Mouse (Mus musculus) embryonic facial prominence, embryonic 11.5 days (tissue): Measurements from ENCODE around the gene Slc29a1. TPM values are rescaled to one million over a fixed set of nuclear protein-coding genes. Genes with fewer than 3 reads are reported as not detected.

Experiments used
- ATAC-seq: fragments of 200-750 bp; cut with Nextera tagmentation; replicated peaks from 2 replicates; pipeline ENCODE4 v1.8.0; 2017; ENCODE audit warnings: low read depth; ENCODE audit not compliant: insufficient number of reproducible peaks, low FRiP score, low TSS enrichment
- DNase-seq: peaks from one replicate; pipeline ENCODE4 v3.0.0-alpha.2; 2015; ENCODE audit warnings: low spot score
- H3K27ac ChIP-seq: fragments of 300-500 bp; sonication (generic); replicated peaks from 2 replicates; pipeline ENCODE4 v1.5.1; 2014; ENCODE audit warnings: mild to moderate bottlenecking, low read depth, low read length, control low read depth
- H3K27me3 ChIP-seq: fragments of 300-500 bp; sonication (generic); 2 replicates; pipeline ENCODE4 v1.6.1; 2014; ENCODE audit warnings: mild to moderate bottlenecking, low read length, moderate library complexity, mixed read lengths; ENCODE audit not compliant: control insufficient read depth, insufficient read depth
- H3K36me3 ChIP-seq: fragments of 300-500 bp; sonication (generic); replicated peaks from 2 replicates; pipeline ENCODE4 v1.6.1; 2014; ENCODE audit warnings: low read depth, mild to moderate bottlenecking, low read length, moderate library complexity, mixed read lengths; ENCODE audit not compliant: control insufficient read depth, insufficient read depth
- H3K4me1 ChIP-seq: fragments of 300-500 bp; sonication (generic); 2 replicates; pipeline ENCODE4 v1.6.1; 2014; ENCODE audit warnings: low read length, mixed read lengths; ENCODE audit not compliant: control insufficient read depth, insufficient read depth
- H3K4me2 ChIP-seq: fragments of 300-500 bp; sonication (generic); 2 replicates; pipeline ENCODE4 v1.6.1; 2014; ENCODE audit warnings: low read depth, mild to moderate bottlenecking, control low read depth, low read length, moderate library complexity
- H3K4me3 ChIP-seq: fragments of 300-500 bp; sonication (generic); 2 replicates; pipeline ENCODE4 v1.5.1; 2014; ENCODE audit warnings: low read depth, low read length, control low read depth
- H3K9ac ChIP-seq: fragments of 300-500 bp; sonication (generic); replicated peaks from 2 replicates; pipeline ENCODE4 v1.6.1; 2014; ENCODE audit warnings: mild to moderate bottlenecking, control low read depth, low read length
- H3K9me3 ChIP-seq: fragments of 300-500 bp; sonication (generic); replicated peaks from 2 replicates; pipeline ENCODE4 v1.6.1; 2016; ENCODE audit warnings: mild to moderate bottlenecking, low read length, inconsistent platforms, mixed read lengths; ENCODE audit not compliant: control insufficient read depth
- WGBS: fragments of 180-500 bp; shearing (Covaris S2); extraction: QIAGEN DNeasy Blood & Tissue Kit; methylation state at CpG from one replicate; pipeline ENCODE4 v1.1.7; 2014; 5-methylcytosine and 5-hydroxymethylcytosine counted together
- polyA plus RNA-seq: library from polyadenylated mRNA; unstranded; fragments of >200 nt; fragmentation: Nextera tagmentation; extraction: Ambion mirVana; gene quantifications from 2 replicates; pipeline ENCODE4 v1.2.1, GENCODE M21; 2014

Gene Slc29a1
- polyA plus RNA-seq, 1 experiment from 2014 or later: 52.5 TPM

DNA sequence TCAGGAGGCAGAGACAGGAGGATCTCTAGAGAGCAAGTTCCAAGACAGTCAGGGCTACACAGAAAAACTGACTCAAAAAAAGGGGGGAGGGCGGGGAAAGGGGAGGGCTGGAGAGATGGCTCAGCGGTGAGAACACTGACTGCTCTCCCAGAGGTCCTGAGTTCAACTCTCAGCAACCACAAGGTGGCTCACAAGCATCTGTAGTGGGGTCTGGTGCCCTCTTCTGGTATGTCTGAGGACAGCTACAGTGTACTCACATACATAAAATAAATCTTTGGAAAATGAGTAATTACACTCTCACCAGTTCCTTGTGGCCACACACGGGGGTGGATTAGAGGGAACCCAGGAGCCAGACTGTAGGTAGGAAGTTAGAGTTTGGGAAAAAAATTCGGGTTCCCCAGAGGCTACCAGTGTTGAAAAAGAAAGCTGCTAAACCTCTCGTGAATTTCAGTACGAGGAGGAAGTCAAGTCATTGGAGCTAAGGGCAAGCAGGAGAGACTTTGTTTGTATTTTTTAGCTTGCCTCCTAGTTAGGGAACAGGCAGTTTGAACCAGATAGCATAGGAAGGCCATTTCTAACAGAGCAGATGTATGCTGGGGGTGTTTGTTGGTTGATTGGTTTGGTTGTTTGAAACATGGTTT, 16.6 kb downstream of the Slc29a1 start:
- H3K9me3 ChIP-seq: no peaks in the 10 kb centered on the region
- no peak overlapping the region for H3K4me2 ChIP-seq
- H3K4me1 ChIP-seq: no peaks in the 10 kb centered on the region
- H3K36me3 ChIP-seq: no peaks in the 10 kb centered on the region
- no peak overlapping the region for H3K9ac ChIP-seq
- ATAC-seq (no peak), DNase-seq (no peak)
- 72% methylated on average over 6 of the region's 6 CpGs for WGBS
- no peaks in the 10 kb centered on the region for H3K27me3 ChIP-seq
- H3K4me3 ChIP-seq: no peak overlapping the region
- no peak overlapping the region for H3K27ac ChIP-seq

- Histone ChIP-seq H3K9ac (no peak overlapping the region), H3K36me3 (no peaks in the 10 kb centered on the region), H3K27ac (no peak overlapping the region), H3K4me1 (no peaks in the 10 kb centered on the region), H3K4me3 (no peak overlapping the region), H3K27me3 (no peaks in the 10 kb centered on the region), H3K9me3 (no peaks in the 10 kb centered on the region), H3K4me2 (no peak overlapping the region)
- ATAC-seq (no peak), DNase-seq (no peak)
- WGBS: 89% methylated on average over 6 of the region's 6 CpGs
These were observed 17.2 kb downstream of the Slc29a1 start for GRCm38 (mm10) chr17:45582188-45582587.

GRCm38 (mm10) chr17:45581567-45581983, 17.8 kb downstream of the Slc29a1 start:
- no peak for ATAC-seq
- Histone ChIP-seq H3K9ac (no peak overlapping the region), H3K27ac (no peak overlapping the region), H3K4me1 (no peaks in the 10 kb centered on the region), H3K9me3 (no peaks in the 10 kb centered on the region), H3K4me3 (no peak overlapping the region), H3K4me2 (no peak overlapping the region), H3K27me3 (no peaks in the 10 kb centered on the region), H3K36me3 (no peaks in the 10 kb centered on the region)
- WGBS: 9% methylated on average over 2 of the region's 2 CpGs
- peak; percentile 83 for DNase-seq

DNA sequence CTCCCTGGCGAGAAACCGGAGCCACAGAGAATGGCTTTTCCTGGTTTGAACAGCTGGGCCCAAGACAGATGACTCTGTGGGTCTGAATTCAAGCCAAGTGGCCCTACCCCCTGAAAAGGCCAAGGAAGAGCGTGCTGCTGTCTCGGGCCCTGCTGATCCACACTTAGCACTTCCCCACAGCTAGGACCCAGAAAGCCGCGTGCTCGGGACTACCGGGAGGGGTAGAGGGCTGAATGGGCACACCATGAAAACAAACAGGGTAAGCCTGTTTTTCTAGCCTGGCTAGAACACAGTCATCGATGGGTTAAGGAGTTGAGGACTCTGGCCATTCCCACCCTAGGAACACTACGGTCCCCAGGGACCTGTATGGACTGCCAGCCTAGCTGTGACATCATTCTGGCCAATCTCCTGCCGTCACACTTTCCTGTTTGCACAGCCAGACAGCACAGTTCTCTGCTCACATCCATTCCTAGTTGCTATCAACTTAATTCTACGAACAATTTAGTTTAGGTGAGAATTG, 18.4 kb downstream of the Slc29a1 start:
- Histone ChIP-seq H3K36me3 (no peaks in the 10 kb centered on the region), H3K4me1 (no peaks in the 10 kb centered on the region), H3K4me2 (no peak overlapping the region), H3K27ac (no peak overlapping the region; the same call in 1 of the 2 replicates), H3K27me3 (no peaks in the 10 kb centered on the region), H3K9me3 (no peaks in the 10 kb centered on the region), H3K9ac (peak overlapping the region; percentile 32), H3K4me3 (no peak overlapping the region)
- no peak for ATAC-seq
- 37% methylated on average over 12 of the region's 12 CpGs for WGBS
- no peak for DNase-seq

- Histone ChIP-seq H3K4me1 (no peaks in the 10 kb centered on the region; the same call in 1 of the 2 replicates), H3K4me3 (no peak overlapping the region), H3K27me3 (no peaks in the 10 kb centered on the region), H3K27ac (no peak overlapping the region), H3K4me2 (no peak overlapping the region), H3K36me3 (no peaks in the 10 kb centered on the region), H3K9ac (no peak overlapping the region), H3K9me3 (no peaks in the 10 kb centered on the region)
- ATAC-seq (no peak), DNase-seq (no peak)
- 82% methylated on average over 4 of the region's 4 CpGs for WGBS
These were observed 19.9 kb downstream of the Slc29a1 start for GRCm38 (mm10) chr17:45579554-45579953.

DNA sequence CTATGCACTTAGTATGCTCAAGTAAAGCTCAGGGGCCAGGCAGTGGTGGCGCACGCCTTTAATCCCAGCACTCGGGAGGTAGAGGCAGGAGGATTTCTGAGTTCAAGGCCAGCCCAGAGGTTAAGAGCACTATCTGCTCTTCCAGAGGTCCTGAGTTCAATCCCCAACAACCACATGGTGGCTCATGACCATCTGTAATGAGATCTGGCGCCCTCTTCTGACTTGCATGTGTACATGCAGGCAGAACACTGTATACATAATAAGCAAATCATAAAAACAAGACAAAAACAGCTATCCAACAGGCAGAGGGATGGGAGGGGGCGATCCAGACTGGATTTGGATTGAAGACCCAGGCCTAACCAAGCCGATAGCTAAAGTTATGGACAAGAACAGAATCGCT, 20.6 kb downstream of the Slc29a1 start:
- H3K4me3 ChIP-seq: no peak overlapping the region
- no peaks in the 10 kb centered on the region for H3K9me3 ChIP-seq
- H3K27me3 ChIP-seq: no peaks in the 10 kb centered on the region
- no peak overlapping the region for H3K4me2 ChIP-seq
- ATAC-seq: no peak
- H3K27ac ChIP-seq: no peak overlapping the region
- no peak overlapping the region for H3K9ac ChIP-seq
- no peaks in the 10 kb centered on the region; the same call in 1 of the 2 replicates for H3K4me1 ChIP-seq
- 72% methylated on average over 7 of the region's 7 CpGs for WGBS
- DNase-seq: no peak
- H3K36me3 ChIP-seq: no peaks in the 10 kb centered on the region

- DNase-seq (no peak), ATAC-seq (no peak)
- no peaks in the 10 kb centered on the region for H3K9me3 ChIP-seq
- no peak overlapping the region for H3K4me2 ChIP-seq
- no peaks in the 10 kb centered on the region for H3K27me3 ChIP-seq
- H3K4me1 ChIP-seq: no peaks in the 10 kb centered on the region; the same call in 1 of the 2 replicates
- no peak overlapping the region for H3K4me3 ChIP-seq
- no peak overlapping the region for H3K9ac ChIP-seq
- no peaks in the 10 kb centered on the region for H3K36me3 ChIP-seq
- 70% methylated on average over 5 of the region's 5 CpGs for WGBS
- no peak overlapping the region for H3K27ac ChIP-seq
These were observed 21.2 kb downstream of the Slc29a1 start for GRCm38 (mm10) chr17:45578242-45578641.

GRCm38 (mm10) chr17:45575123-45575897, 24.1 kb downstream of the Slc29a1 start:
- Histone ChIP-seq H3K9me3 (no peaks in the 10 kb centered on the region), H3K4me3 (no peak overlapping the region), H3K36me3 (peaks cover 10% of the 10 kb centered on the region), H3K27ac (no peak overlapping the region), H3K27me3 (no peaks in the 10 kb centered on the region), H3K4me2 (no peak overlapping the region), H3K9ac (no peak overlapping the region), H3K4me1 (no peaks in the 10 kb centered on the region; the same call in 1 of the 2 replicates)
- 86% methylated on average over 8 of the region's 8 CpGs for WGBS
- no peak for DNase-seq
- no peak for ATAC-seq
